Mouse (Mus musculus) hindbrain, postnatal 0 days (tissue): ENCODE measurements around the gene Ank. TPM values are rescaled to one million over a fixed set of nuclear protein-coding genes. Genes with fewer than 3 reads are reported as not detected.
A peak's percentile ranks its signal among the peaks of the same experiment; 100 is the strongest.

Source experiments
- ATAC-seq: fragments of 200-750 bp; cut with Nextera tagmentation; 2 replicates; pipeline ENCODE4 v1.8.0; 2017; ENCODE audit warnings: mild to moderate bottlenecking, moderate TSS enrichment, moderate library complexity
- DNase-seq: peaks from one replicate; pipeline ENCODE4 v3.0.0-alpha.2; 2015; ENCODE audit warnings: low spot score
- H3K27ac ChIP-seq: fragments of 300-500 bp; sonication (generic); 2 replicates; pipeline ENCODE4 v1.5.1; 2014; ENCODE audit warnings: mild to moderate bottlenecking
- H3K27me3 ChIP-seq: fragments of 300-500 bp; sonication (generic); 2 replicates; pipeline ENCODE4 v1.6.1; 2014; ENCODE audit warnings: low read length, mixed read lengths; ENCODE audit not compliant: insufficient read depth
- H3K36me3 ChIP-seq: fragments of 300-500 bp; sonication (generic); 2 replicates; pipeline ENCODE4 v1.6.1; 2014; ENCODE audit warnings: low read length, mixed read lengths; ENCODE audit not compliant: insufficient read depth
- H3K4me1 ChIP-seq: fragments of 300-500 bp; sonication (generic); 2 replicates; pipeline ENCODE4 v1.6.1; 2014; ENCODE audit warnings: antibody characterized with exemption, low read length, mixed read lengths; ENCODE audit not compliant: insufficient read depth
- H3K4me2 ChIP-seq: fragments of 300-500 bp; sonication (generic); 2 replicates; pipeline ENCODE4 v1.6.1; 2014; ENCODE audit warnings: low read depth, mild to moderate bottlenecking, low read length, moderate library complexity, mixed read lengths
- H3K4me3 ChIP-seq: fragments of 300-500 bp; sonication (generic); 2 replicates; pipeline ENCODE4 v1.5.1; 2014; ENCODE audit warnings: low read length
- H3K9ac ChIP-seq: fragments of 300-500 bp; sonication (generic); replicated peaks from 2 replicates; pipeline ENCODE4 v1.6.1; 2014; ENCODE audit warnings: mild to moderate bottlenecking, low read length, moderate library complexity, mixed read lengths
- H3K9me3 ChIP-seq: fragments of 300-500 bp; sonication (generic); 2 replicates; pipeline ENCODE4 v1.6.1; 2016; ENCODE audit warnings: low read length, mixed read lengths
- CTCF ChIP-seq: IDR thresholded peaks from 2 replicates; pipeline ENCODE4 v1.5.1; 2016; ENCODE audit warnings: antibody characterized with exemption, control low read depth, low read depth
- WGBS: fragments of 180-500 bp; shearing (Covaris S2); extraction: QIAGEN DNeasy Blood & Tissue Kit; methylation state at CpG from one replicate; pipeline ENCODE4 v1.1.7; 2014; 5-methylcytosine and 5-hydroxymethylcytosine counted together
- polyA plus RNA-seq: library from polyadenylated mRNA; unstranded; fragments of >200 nt; fragmentation: Nextera tagmentation; extraction: Ambion mirVana; gene quantifications from 2 replicates; pipeline ENCODE4 v1.2.1, GENCODE M21; 2015
- total RNA-seq: library from RNA; depleted of rRNA; stranded (reverse); fragments of >200 nt; gene quantifications from 2 replicates; pipeline ENCODE4 v1.2.3, GENCODE M21; 2014

Ank gene
- total and polyA plus RNA-seq, 2 experiments from 2014 or later = 18.1 to 31.1 TPM

GRCm38 (mm10) chr15:27553554-27553953 is 87.1 kb downstream of the Ank start:
- H3K9me3 ChIP-seq = no peaks in the 10 kb centered on the region
- DNase-seq = no peak
- no peak overlapping the region for H3K4me2 ChIP-seq
- H3K4me3 ChIP-seq = no peak overlapping the region
- no peak for ATAC-seq
- no peak overlapping the region for H3K27ac ChIP-seq
- 87% methylated on average over 5 of the region's 5 CpGs for WGBS
- H3K9ac ChIP-seq = no peak overlapping the region
- no peaks in the 10 kb centered on the region; the same call in 1 of the 2 replicates for H3K4me1 ChIP-seq
- H3K36me3 ChIP-seq = no peaks in the 10 kb centered on the region; the same call in 1 of the 2 replicates
- TF ChIP-seq CTCF = no peak
- no peaks in the 10 kb centered on the region for H3K27me3 ChIP-seq

- Histone ChIP-seq H3K4me1 (no peaks in the 10 kb centered on the region; the same call in 1 of the 2 replicates), H3K9me3 (no peaks in the 10 kb centered on the region), H3K4me2 (no peak overlapping the region), H3K36me3 (no peaks in the 10 kb centered on the region; the same call in 1 of the 2 replicates), H3K9ac (no peak overlapping the region), H3K27me3 (no peaks in the 10 kb centered on the region), H3K4me3 (no peak overlapping the region), H3K27ac (no peak overlapping the region)
- ATAC-seq (peak; percentile 57), DNase-seq (peak; percentile 30)
- WGBS = 47% methylated on average over 16 of the region's 16 CpGs
- TF ChIP-seq CTCF = no peak
Observed at GRCm38 (mm10) chr15:27558456-27559147, 92.1 kb downstream of the Ank start.

- H3K27me3 ChIP-seq = no peaks in the 10 kb centered on the region
- ATAC-seq (no peak), DNase-seq (no peak)
- no peaks in the 10 kb centered on the region for H3K9me3 ChIP-seq
- no peak overlapping the region for H3K4me2 ChIP-seq
- H3K4me3 ChIP-seq = no peak overlapping the region
- H3K9ac ChIP-seq = no peak overlapping the region
- WGBS = 82% methylated on average over 11 of the region's 11 CpGs
- peaks cover under 1% of the 10 kb centered on the region; the same call in 1 of the 2 replicates for H3K36me3 ChIP-seq
- H3K4me1 ChIP-seq = no peaks in the 10 kb centered on the region; the same call in 1 of the 2 replicates
- TF ChIP-seq CTCF = no peak
- H3K27ac ChIP-seq = no peak overlapping the region
Observed at GRCm38 (mm10) chr15:27560315-27560714, 93.8 kb downstream of the Ank start.

GRCm38 (mm10) chr15:27564106-27565100 is 97.9 kb downstream of the Ank start:
- H3K27ac ChIP-seq = no peak overlapping the region
- no peak overlapping the region for H3K4me3 ChIP-seq
- H3K36me3 ChIP-seq = peaks cover 22% of the 10 kb centered on the region
- TF ChIP-seq CTCF = no peak
- no peaks in the 10 kb centered on the region for H3K27me3 ChIP-seq
- ATAC-seq (no peak), DNase-seq (no peak)
- H3K9me3 ChIP-seq = no peaks in the 10 kb centered on the region
- no peaks in the 10 kb centered on the region for H3K4me1 ChIP-seq
- no peak overlapping the region for H3K9ac ChIP-seq
- no peak overlapping the region for H3K4me2 ChIP-seq
- WGBS = 78% methylated on average over 14 of the region's 14 CpGs

GRCm38 (mm10) chr15:27565626-27566185 is 99.2 kb downstream of the Ank start:
- H3K9ac ChIP-seq = no peak overlapping the region
- H3K36me3 ChIP-seq = peaks cover 24% of the 10 kb centered on the region
- no peak overlapping the region for H3K27ac ChIP-seq
- DNase-seq (no peak), ATAC-seq (no peak)
- 77% methylated on average over 10 of the region's 10 CpGs for WGBS
- TF ChIP-seq CTCF = no peak
- no peak overlapping the region for H3K4me2 ChIP-seq
- no peaks in the 10 kb centered on the region for H3K4me1 ChIP-seq
- no peak overlapping the region for H3K4me3 ChIP-seq
- no peaks in the 10 kb centered on the region for H3K27me3 ChIP-seq
- no peaks in the 10 kb centered on the region for H3K9me3 ChIP-seq

- DNase-seq (no peak), ATAC-seq (no peak)
- Histone ChIP-seq H3K36me3 (peaks cover 28% of the 10 kb centered on the region), H3K9me3 (no peaks in the 10 kb centered on the region), H3K4me3 (no peak overlapping the region), H3K9ac (no peak overlapping the region), H3K4me2 (no peak overlapping the region), H3K27ac (no peak overlapping the region), H3K4me1 (no peaks in the 10 kb centered on the region), H3K27me3 (no peaks in the 10 kb centered on the region)
- 73% methylated on average over 16 of the region's 16 CpGs for WGBS
- TF ChIP-seq CTCF = no peak
Observed at GRCm38 (mm10) chr15:27567356-27567755, 100.9 kb downstream of the Ank start.
